Mouse (Mus musculus): ENCODE data around the gene Zfp719. TPM values are rescaled to one million over a fixed set of nuclear protein-coding genes. Genes with fewer than 3 reads are reported as not detected.

Zfp719 gene
- polyA plus RNA-seq, 1 experiment from 2014 or later = 8.7 TPM

DNA sequence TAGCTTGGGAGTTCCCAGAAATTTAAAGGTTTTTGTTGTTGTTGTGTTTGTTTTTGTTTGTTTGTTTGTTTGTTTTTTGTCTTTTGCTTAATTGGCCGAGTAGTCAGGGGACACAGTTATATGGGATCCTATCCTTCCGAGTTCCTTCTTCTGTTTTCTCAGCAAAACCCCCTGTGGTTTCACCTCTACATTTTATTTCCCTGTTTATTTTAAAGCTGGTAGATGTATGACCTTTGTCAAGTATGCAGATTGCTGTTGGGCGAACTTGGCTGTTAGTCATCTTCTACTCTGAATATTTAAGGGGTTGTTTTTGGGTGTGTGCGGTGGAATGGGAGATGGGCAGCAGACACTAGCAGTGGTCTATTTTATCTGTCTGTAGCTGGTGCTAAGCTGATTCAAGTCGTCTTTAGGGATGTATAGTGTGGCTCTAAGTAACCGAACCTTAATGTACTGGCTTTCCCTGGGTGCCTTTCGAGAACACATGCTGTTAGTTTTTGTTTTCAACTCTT, 29.0 kb downstream of the Zfp719 start:
- ATAC-seq = no peak
- no peak for DNase-seq (ENCODE audit: low read depth, low spot score)
- ChIA-PET POLR2A (no interaction called here), CTCF (interaction anchor here (1.0 kb wide), 1 partner anchor 19 kb away, joined by 3 read pairs; no protein-coding TSS in a partner anchor)
- TF ChIP-seq CTCF (IDR thresholded peaks at IDR 0.05) = no peak
- no peaks in the 10 kb centered on the region for H3K27me3 ChIP-seq
- in situ Hi-C loops (cut with MboI; ENCODE audit: low pct_unique_long_range_greater_than_20kb) = no loop called here

- in situ Hi-C loops (cut with MboI; ENCODE audit: low pct_unique_long_range_greater_than_20kb) = no loop called here
- ATAC-seq (no peak), DNase-seq (ENCODE audit: low read depth, low spot score) (no peak)
- TF ChIP-seq CTCF (IDR thresholded peaks at IDR 0.05) = no peak
- no peaks in the 10 kb centered on the region for H3K27me3 ChIP-seq
- ChIA-PET CTCF (no interaction called here), POLR2A (no interaction called here)
These were observed 34.6 kb downstream of the Zfp719 start for GRCm38 (mm10) chr7:43613816-43614551.

GRCm38 (mm10) chr7:43622927-43623326, 43.5 kb downstream of the Zfp719 start:
- CTCF ChIA-PET = no interaction called here
- ATAC-seq (no peak), DNase-seq (ENCODE audit: low read depth, low spot score) (no peak)
- in situ Hi-C loops (cut with MboI; ENCODE audit: low pct_unique_long_range_greater_than_20kb) = no loop called here
- no peaks in the 10 kb centered on the region for H3K27me3 ChIP-seq
- POLR2A ChIA-PET = no interaction called here
- TF ChIP-seq CTCF (IDR thresholded peaks at IDR 0.05) = no peak

- no peak for TF ChIP-seq CTCF (IDR thresholded peaks at IDR 0.05)
- in situ Hi-C loops (cut with MboI; ENCODE audit: low pct_unique_long_range_greater_than_20kb) = no loop called here
- ATAC-seq = no peak
- CTCF ChIA-PET = no interaction called here
- POLR2A ChIA-PET = no interaction called here
- DNase-seq (ENCODE audit: low read depth, low spot score) = no peak
- H3K27me3 ChIP-seq = no peaks in the 10 kb centered on the region
These were observed 44.4 kb downstream of the Zfp719 start for GRCm38 (mm10) chr7:43623819-43624218.

DNA sequence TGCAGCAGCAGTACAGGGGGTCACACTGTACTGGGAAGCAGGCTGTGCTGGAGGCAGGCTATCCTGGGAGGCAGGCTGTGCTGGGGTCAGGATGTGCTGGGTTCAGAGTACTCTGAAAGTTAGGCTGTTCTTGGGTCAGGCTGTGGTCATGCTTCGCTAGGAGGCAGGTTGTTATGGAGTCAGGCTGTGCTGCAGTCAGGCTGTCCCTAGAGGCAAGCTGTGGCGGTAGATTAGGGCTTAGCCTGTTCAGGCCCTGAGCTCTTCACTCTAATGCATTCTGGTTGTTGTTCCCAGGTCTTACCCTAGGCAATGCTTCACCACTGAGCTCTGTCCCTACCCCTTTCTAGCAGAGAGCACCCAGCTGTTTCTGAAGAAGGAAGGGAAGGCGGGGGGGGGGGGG, 45.7 kb downstream of the Zfp719 start:
- H3K27me3 ChIP-seq = no peaks in the 10 kb centered on the region
- CTCF ChIA-PET = no interaction called here
- POLR2A ChIA-PET = no interaction called here
- ATAC-seq (no peak), DNase-seq (ENCODE audit: low read depth, low spot score) (no peak)
- no peak for TF ChIP-seq CTCF (IDR thresholded peaks at IDR 0.05)
- in situ Hi-C loops (cut with MboI; ENCODE audit: low pct_unique_long_range_greater_than_20kb) = no loop called here

DNA sequence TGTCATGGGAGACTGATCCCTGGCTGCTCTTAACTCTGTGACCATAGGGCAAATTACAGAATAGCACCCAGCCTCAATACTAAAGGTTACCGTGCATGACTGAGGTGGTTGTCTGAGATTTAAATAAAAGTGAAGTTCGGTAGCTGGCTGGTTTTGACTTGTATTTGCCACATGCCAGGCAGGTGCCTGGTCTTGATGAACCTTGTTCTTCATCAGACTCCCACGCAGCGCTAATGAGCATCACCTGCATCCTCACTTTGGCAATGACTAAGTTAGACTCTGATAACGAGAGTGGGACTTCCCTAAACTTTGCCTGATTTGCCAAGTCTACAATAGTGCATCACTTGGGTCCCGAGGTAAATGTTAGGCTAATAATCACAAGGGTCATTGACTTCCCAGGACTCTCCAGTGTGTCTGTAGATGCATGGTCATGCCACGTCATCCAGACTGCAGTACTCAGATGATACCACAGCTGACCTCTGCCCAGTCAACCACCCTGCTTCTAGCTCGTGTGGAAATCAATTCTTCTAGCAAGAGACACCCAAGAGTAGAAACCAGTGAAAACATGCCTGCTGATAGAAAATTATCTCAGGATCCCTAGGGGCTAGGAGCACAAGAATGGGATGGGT, 46.5 kb downstream of the Zfp719 start:
- POLR2A ChIA-PET = no interaction called here
- CTCF ChIA-PET = interaction anchor here (1.7 kb wide), 1 partner anchor 17 kb away, joined by 3 read pairs; no protein-coding TSS in a partner anchor
- no peaks in the 10 kb centered on the region for H3K27me3 ChIP-seq
- ATAC-seq (no peak), DNase-seq (ENCODE audit: low read depth, low spot score) (no peak)
- TF ChIP-seq CTCF (IDR thresholded peaks at IDR 0.05) = no peak
- in situ Hi-C loops (cut with MboI; ENCODE audit: low pct_unique_long_range_greater_than_20kb) = no loop called here

GRCm38 (mm10) chr7:43633940-43634339, 54.5 kb downstream of the Zfp719 start:
- in situ Hi-C loops (cut with MboI; ENCODE audit: low pct_unique_long_range_greater_than_20kb) = no loop called here
- no peak for DNase-seq (ENCODE audit: low read depth, low spot score)
- no peaks in the 10 kb centered on the region for H3K27me3 ChIP-seq
- POLR2A ChIA-PET = no interaction called here
- TF ChIP-seq CTCF (IDR thresholded peaks at IDR 0.05) = no peak
- no peak for ATAC-seq
- CTCF ChIA-PET = interaction anchor here (0.9 kb wide), 1 partner anchor 10 kb away, joined by 3 read pairs; no protein-coding TSS in a partner anchor

DNA sequence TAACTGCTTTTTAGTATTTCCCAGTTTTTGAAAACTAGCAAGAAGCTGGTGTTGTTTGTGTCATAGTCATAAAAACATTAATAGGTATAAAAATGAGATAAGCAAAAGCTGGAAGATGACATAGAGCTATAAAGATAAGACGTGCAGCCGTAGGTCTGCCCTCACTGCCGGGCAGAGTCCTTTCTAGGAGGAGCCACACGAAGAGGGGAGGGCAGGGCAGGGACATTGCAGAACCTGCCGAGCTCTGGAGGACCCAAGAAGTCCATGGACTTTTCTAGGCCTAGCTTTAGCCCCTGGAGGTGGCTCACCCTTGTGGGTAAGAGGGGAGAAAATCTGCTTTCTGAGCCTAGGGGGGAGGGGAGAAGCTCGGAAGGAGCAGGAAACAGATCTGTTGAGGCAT, 55.1 kb downstream of the Zfp719 start, which contains the start of gene Ceacam18:
Gene Ceacam18 (plus strand): TSS at position 208 of the 400 bp plus-strand sequence.
- no peak for TF ChIP-seq CTCF (IDR thresholded peaks at IDR 0.05)
- H3K27me3 ChIP-seq = no peaks in the 10 kb centered on the region
- ATAC-seq (no peak), DNase-seq (ENCODE audit: low read depth, low spot score) (no peak)
- ChIA-PET POLR2A (no interaction called here), CTCF (interaction anchor here (0.9 kb wide), 1 partner anchor 9 kb away, joined by 3 read pairs; no protein-coding TSS in a partner anchor)
- in situ Hi-C loops (cut with MboI; ENCODE audit: low pct_unique_long_range_greater_than_20kb) = no loop called here

DNA sequence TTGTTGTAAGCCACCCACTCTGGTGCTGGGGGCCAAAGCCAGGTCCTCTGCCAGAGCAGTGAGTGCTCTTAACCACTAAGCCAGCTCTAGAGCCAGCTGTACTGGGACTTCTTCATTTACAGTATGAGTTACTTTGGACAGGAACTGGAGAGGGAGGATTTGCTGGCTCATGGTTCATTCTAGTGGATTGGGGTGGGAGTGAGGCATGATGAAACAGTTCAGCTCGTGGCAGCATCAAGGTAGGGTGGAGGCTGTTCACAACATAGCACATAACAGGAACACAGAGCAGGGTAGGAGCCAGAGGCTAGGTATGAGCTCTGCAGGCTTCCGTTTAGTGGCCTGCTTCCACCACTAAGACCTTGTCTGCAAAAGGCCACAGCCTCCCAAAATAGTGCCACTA, 56.8 kb downstream of the Zfp719 start:
- ChIA-PET POLR2A (no interaction called here), CTCF (no interaction called here)
- no peaks in the 10 kb centered on the region for H3K27me3 ChIP-seq
- DNase-seq (ENCODE audit: low read depth, low spot score) (no peak), ATAC-seq (no peak)
- TF ChIP-seq CTCF (IDR thresholded peaks at IDR 0.05) = no peak
- in situ Hi-C loops (cut with MboI; ENCODE audit: low pct_unique_long_range_greater_than_20kb) = no loop called here

- no peak for DNase-seq (ENCODE audit: low read depth, low spot score)
- CTCF ChIA-PET = no interaction called here
- in situ Hi-C loops (cut with MboI; ENCODE audit: low pct_unique_long_range_greater_than_20kb) = no loop called here
- TF ChIP-seq CTCF (IDR thresholded peaks at IDR 0.05) = no peak
- ATAC-seq = no peak
- POLR2A ChIA-PET = no interaction called here
- H3K27me3 ChIP-seq = no peaks in the 10 kb centered on the region
These were observed 57.7 kb downstream of the Zfp719 start for GRCm38 (mm10) chr7:43637118-43637517.

GRCm38 (mm10) chr7:43642587-43642986, 63.2 kb downstream of the Zfp719 start:
- ChIA-PET CTCF (no interaction called here), POLR2A (no interaction called here)
- no peak for ATAC-seq
- no peak for DNase-seq (ENCODE audit: low read depth, low spot score)
- no peak for TF ChIP-seq CTCF (IDR thresholded peaks at IDR 0.05)
- in situ Hi-C loops (cut with MboI; ENCODE audit: low pct_unique_long_range_greater_than_20kb) = no loop called here
- no peaks in the 10 kb centered on the region for H3K27me3 ChIP-seq

Other genes starting within 250 kb of the Zfp719 start
- not detected for gene Siglecf, start 228.3 kb upstream of the Zfp719 start, polyA plus RNA-seq (2021)
- 0.56 TPM for gene Siglecg, start 171.4 kb upstream of the Zfp719 start, polyA plus RNA-seq (2021)
- gene Lim2, start 151.9 kb upstream of the Zfp719 start, polyA plus RNA-seq (2021) = not detected
- 0.23 TPM for gene Nkg7, start 142.5 kb upstream of the Zfp719 start, polyA plus RNA-seq (2021)
- gene Cldnd2, start 138.8 kb upstream of the Zfp719 start, polyA plus RNA-seq (2021) = not detected
- gene Etfb, start 135.5 kb upstream of the Zfp719 start, polyA plus RNA-seq (2021) = 214 TPM
- 0.50 TPM for gene Gm45233, start 135.5 kb upstream of the Zfp719 start, polyA plus RNA-seq (2021)
- 4.0 TPM for gene Vsig10l, start 116.5 kb upstream of the Zfp719 start, polyA plus RNA-seq (2021)
- 5.7 TPM for gene Iglon5, start 89.5 kb upstream of the Zfp719 start, polyA plus RNA-seq (2021)
- gene 4931406B18Rik, start 73.7 kb upstream of the Zfp719 start, polyA plus RNA-seq (2021) = not detected
- gene Cd33, start 35.2 kb upstream of the Zfp719 start, polyA plus RNA-seq (2021) = 0.06 TPM
- gene Zfp658, start 17.4 kb upstream of the Zfp719 start, polyA plus RNA-seq (2021) = 3.2 TPM
- 1.1 TPM for gene Zfp819, start 27.6 kb downstream of the Zfp719 start, polyA plus RNA-seq (2021)
- 0.06 TPM for gene Ceacam18, start 55.1 kb downstream of the Zfp719 start, polyA plus RNA-seq (2021)
- 0.17 TPM for gene Siglece, start 80.6 kb downstream of the Zfp719 start, polyA plus RNA-seq (2021)
- 10.0 TPM for gene Ctu1, start 92.4 kb downstream of the Zfp719 start, polyA plus RNA-seq (2021)
- not detected for gene Klk14, start 110.8 kb downstream of the Zfp719 start, polyA plus RNA-seq (2021)
- gene Klk13, start 133.0 kb downstream of the Zfp719 start, polyA plus RNA-seq (2021) = not detected
- gene Klk12, start 189.3 kb downstream of the Zfp719 start, polyA plus RNA-seq (2021) = not detected
- not detected for gene Klk11, start 195.0 kb downstream of the Zfp719 start, polyA plus RNA-seq (2021)
- gene Klk10, start 201.4 kb downstream of the Zfp719 start, polyA plus RNA-seq (2021) = not detected
- not detected for gene Klk9, start 212.3 kb downstream of the Zfp719 start, polyA plus RNA-seq (2021)
- gene Klk8, start 218.0 kb downstream of the Zfp719 start, polyA plus RNA-seq (2021) = not detected
- gene Klk7, start 231.7 kb downstream of the Zfp719 start, polyA plus RNA-seq (2021) = not detected
- not detected for gene Klk6, start 244.9 kb downstream of the Zfp719 start, polyA plus RNA-seq (2021)

All from Patski (cell line).